Mouse (Mus musculus): ENCODE measurements around the gene Suclg1. TPM values are rescaled to one million over a fixed set of nuclear protein-coding genes. Genes with fewer than 3 reads are reported as not detected.

Suclg1 gene
- polyA plus RNA-seq (2011; ENCODE audit: insufficient read depth, insufficient read length, low replicate concordance, missing spikeins) = 22.7 and 53.5 TPM in 2 replicates

DNA sequence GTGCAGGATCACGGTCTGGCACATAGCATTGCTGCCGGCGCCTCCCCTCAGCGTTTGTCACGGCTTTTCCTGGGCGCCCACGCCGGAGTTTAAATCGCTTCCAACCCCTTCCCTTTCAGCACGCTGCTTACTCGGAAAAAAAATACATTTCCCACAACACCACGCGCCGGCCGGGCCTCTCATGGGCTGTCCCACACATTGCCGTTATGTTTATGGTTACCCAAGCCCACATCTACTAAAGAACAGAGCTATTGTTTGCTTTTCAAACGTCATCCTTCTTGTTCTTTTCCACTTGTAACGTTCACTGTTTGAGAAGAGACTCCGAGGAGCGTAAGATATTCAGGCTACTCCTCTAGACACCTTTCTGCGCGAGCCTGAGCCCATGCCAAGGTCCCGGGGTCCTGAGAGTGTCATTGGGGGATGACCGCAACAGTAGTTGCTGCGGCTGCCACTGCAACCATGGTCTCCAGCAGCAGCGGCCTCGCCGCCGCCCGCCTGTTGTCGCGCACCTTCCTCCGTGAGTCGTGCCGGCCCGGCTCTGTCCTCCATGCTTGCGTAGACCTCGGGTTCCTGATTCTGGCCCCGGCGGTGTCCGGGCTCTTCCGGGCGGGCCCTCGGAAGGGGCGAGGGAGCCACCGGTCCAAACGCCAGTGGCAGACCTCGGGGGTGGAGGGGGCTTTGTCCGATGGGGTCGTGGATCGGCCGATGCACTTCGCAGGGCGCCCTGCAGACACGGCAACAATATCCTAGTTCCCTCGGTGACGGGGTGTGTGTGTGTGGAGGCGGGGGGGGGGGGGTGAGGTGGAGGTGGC lies at the start of gene Suclg1:
TSS of gene Suclg1 (plus strand) at position 146 of the 812 bp plus-strand sequence.
- under 1% methylated on average over 58 of the region's 58 CpGs for WGBS
- peak within 1 kb of the TSS; percentile 77 for H3K4me3 ChIP-seq (replicated peaks; ENCODE audit: control insufficient read depth, low read depth, low read length)
- no peaks in the 10 kb centered on the region; the same call in 1 of the 2 replicates for H3K4me1 ChIP-seq (ENCODE audit: control insufficient read depth, insufficient read depth, low read length)
- peak within 1 kb of the TSS; percentile 62 for H3K27ac ChIP-seq (ENCODE audit: control insufficient read depth, insufficient read depth, low read depth, low read length, poor library complexity)
- TF ChIP-seq POLR2A (IDR thresholded peaks at IDR 0.05; ENCODE audit: borderline replicate concordance, control insufficient read depth, low read depth, low read length) (peak; percentile 65; the same call in 1 of the 2 replicates), CTCF (IDR thresholded peaks at IDR 0.05; ENCODE audit: control insufficient read depth, insufficient read depth, low read length) (no peak)

GRCm38 (mm10) chr6:73203724-73204123 lies 44.5 kb upstream of the Suclg1 start:
- H3K4me3 ChIP-seq (replicated peaks; ENCODE audit: control insufficient read depth, low read depth, low read length) = no peak overlapping the region
- 62% methylated on average over 2 of the region's 2 CpGs for WGBS

GRCm38 (mm10) chr6:73204937-73205336 lies 43.2 kb upstream of the Suclg1 start:
- Histone ChIP-seq H3K27ac (ENCODE audit: control insufficient read depth, insufficient read depth, low read depth, low read length, poor library complexity) (no peak overlapping the region), H3K4me3 (replicated peaks; ENCODE audit: control insufficient read depth, low read depth, low read length) (no peak overlapping the region), H3K4me1 (ENCODE audit: control insufficient read depth, insufficient read depth, low read length) (peaks cover 3% of the 10 kb centered on the region)
- WGBS = 68% methylated on average over 4 of the region's 4 CpGs
- TF ChIP-seq POLR2A (IDR thresholded peaks at IDR 0.05; ENCODE audit: borderline replicate concordance, control insufficient read depth, low read depth, low read length) = no peak
- no peak for TF ChIP-seq CTCF (IDR thresholded peaks at IDR 0.05; ENCODE audit: control insufficient read depth, insufficient read depth, low read length)

More at GRCm38 (mm10) chr6:73203724-73204123, 44.5 kb upstream of the Suclg1 start:
- H3K4me1 ChIP-seq (ENCODE audit: control insufficient read depth, insufficient read depth, low read length) = no peaks in the 10 kb centered on the region
- no peak for TF ChIP-seq POLR2A (IDR thresholded peaks at IDR 0.05; ENCODE audit: borderline replicate concordance, control insufficient read depth, low read depth, low read length)
- TF ChIP-seq CTCF (IDR thresholded peaks at IDR 0.05; ENCODE audit: control insufficient read depth, insufficient read depth, low read length) = no peak
- H3K27ac ChIP-seq (ENCODE audit: control insufficient read depth, insufficient read depth, low read depth, low read length, poor library complexity) = no peak overlapping the region

DNA sequence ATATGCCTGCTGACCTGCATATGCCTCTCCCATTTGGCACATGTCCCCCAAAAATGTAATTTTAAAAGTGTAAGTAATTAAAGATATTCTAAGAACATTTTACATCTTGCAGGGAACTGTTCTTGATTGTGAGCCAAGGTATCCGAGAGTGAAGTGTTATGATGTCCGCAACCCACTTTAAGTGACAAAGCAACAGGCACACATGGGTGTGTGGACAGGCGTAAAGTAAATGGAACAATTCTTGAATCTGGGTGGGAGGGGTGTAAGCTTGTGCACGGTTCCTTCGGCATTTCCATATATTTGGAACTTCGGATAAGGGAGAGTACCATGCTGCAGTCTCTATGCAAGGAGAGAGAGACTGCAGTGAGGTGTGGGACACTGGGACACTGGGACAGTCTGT lies 38.6 kb upstream of the Suclg1 start:
- Histone ChIP-seq H3K4me1 (ENCODE audit: control insufficient read depth, insufficient read depth, low read length) (peaks cover 3% of the 10 kb centered on the region), H3K4me3 (replicated peaks; ENCODE audit: control insufficient read depth, low read depth, low read length) (no peak overlapping the region), H3K27ac (ENCODE audit: control insufficient read depth, insufficient read depth, low read depth, low read length, poor library complexity) (no peak overlapping the region)
- no peak for TF ChIP-seq POLR2A (IDR thresholded peaks at IDR 0.05; ENCODE audit: borderline replicate concordance, control insufficient read depth, low read depth, low read length)
- no peak for TF ChIP-seq CTCF (IDR thresholded peaks at IDR 0.05; ENCODE audit: control insufficient read depth, insufficient read depth, low read length)
- WGBS = 88% methylated on average over 6 of the region's 6 CpGs

GRCm38 (mm10) chr6:73210445-73210972 lies 37.7 kb upstream of the Suclg1 start:
- Histone ChIP-seq H3K4me1 (ENCODE audit: control insufficient read depth, insufficient read depth, low read length) (peaks cover 3% of the 10 kb centered on the region), H3K27ac (ENCODE audit: control insufficient read depth, insufficient read depth, low read depth, low read length, poor library complexity) (no peak overlapping the region), H3K4me3 (replicated peaks; ENCODE audit: control insufficient read depth, low read depth, low read length) (no peak overlapping the region)
- 1% methylated on average over 4 of the region's 4 CpGs for WGBS
- TF ChIP-seq POLR2A (IDR thresholded peaks at IDR 0.05; ENCODE audit: borderline replicate concordance, control insufficient read depth, low read depth, low read length) (no peak), CTCF (IDR thresholded peaks at IDR 0.05; ENCODE audit: control insufficient read depth, insufficient read depth, low read length) (no peak)

DNA sequence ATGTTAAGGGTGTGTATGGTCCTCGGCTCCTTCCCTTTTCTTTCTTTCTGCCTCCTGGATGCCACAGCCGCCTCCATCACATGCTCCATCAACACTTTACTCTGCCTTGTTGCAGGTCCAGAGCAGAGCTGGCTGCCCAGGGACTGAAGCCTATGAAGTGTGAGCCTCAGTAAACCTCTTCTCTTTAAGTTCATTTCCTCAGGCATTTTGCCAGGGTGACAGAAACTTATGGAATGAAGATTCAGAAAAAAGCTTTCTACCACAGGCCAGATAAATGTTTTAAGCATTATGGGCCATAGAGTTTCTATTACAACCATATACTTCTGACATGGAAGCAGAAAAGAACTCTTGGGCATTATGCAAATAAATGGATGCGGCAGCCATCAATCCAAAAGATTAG lies 37.1 kb upstream of the Suclg1 start:
- H3K27ac ChIP-seq (ENCODE audit: control insufficient read depth, insufficient read depth, low read depth, low read length, poor library complexity) = no peak overlapping the region

DNA sequence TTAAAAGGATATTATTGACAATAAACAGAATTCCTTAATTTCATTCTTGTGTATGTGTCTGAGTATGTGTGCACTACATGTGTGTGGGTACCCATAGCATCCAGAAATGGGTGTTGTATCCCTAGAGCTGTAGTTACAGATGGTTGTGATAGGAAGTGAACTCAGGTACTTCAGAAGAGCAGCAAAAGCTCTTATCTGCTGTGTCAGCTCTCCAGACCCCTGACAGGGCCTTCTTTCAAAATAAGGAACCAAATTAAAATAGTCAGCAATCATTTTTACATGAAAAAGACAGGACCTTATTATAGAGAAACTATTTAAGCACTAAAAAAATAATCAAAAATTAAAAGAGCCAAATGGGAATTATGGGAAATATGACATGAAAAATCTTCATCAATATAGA lies 36.6 kb upstream of the Suclg1 start:
- Histone ChIP-seq H3K4me3 (replicated peaks; ENCODE audit: control insufficient read depth, low read depth, low read length) (no peak overlapping the region), H3K4me1 (ENCODE audit: control insufficient read depth, insufficient read depth, low read length) (peaks cover 3% of the 10 kb centered on the region), H3K27ac (ENCODE audit: control insufficient read depth, insufficient read depth, low read depth, low read length, poor library complexity) (no peak overlapping the region)
- TF ChIP-seq POLR2A (IDR thresholded peaks at IDR 0.05; ENCODE audit: borderline replicate concordance, control insufficient read depth, low read depth, low read length) (no peak), CTCF (IDR thresholded peaks at IDR 0.05; ENCODE audit: control insufficient read depth, insufficient read depth, low read length) (no peak)

More for the DNA sequence above, 37.1 kb upstream of the Suclg1 start:
- H3K4me3 ChIP-seq (replicated peaks; ENCODE audit: control insufficient read depth, low read depth, low read length) = no peak overlapping the region
- 50% methylated on average over 3 of the region's 3 CpGs for WGBS
- TF ChIP-seq CTCF (IDR thresholded peaks at IDR 0.05; ENCODE audit: control insufficient read depth, insufficient read depth, low read length) = no peak
- TF ChIP-seq POLR2A (IDR thresholded peaks at IDR 0.05; ENCODE audit: borderline replicate concordance, control insufficient read depth, low read depth, low read length) = no peak
- peaks cover 3% of the 10 kb centered on the region for H3K4me1 ChIP-seq (ENCODE audit: control insufficient read depth, insufficient read depth, low read length)

GRCm38 (mm10) chr6:73221189-73221957 lies 26.8 kb upstream of the Suclg1 start, which contains the start of gene Dnah6:
Gene Dnah6, minus strand, starts transcription at chr6:73221651.
- TF ChIP-seq POLR2A (IDR thresholded peaks at IDR 0.05; ENCODE audit: borderline replicate concordance, control insufficient read depth, low read depth, low read length) = no peak
- 37% methylated on average over 25 of the region's 25 CpGs for WGBS
- H3K27ac ChIP-seq (ENCODE audit: control insufficient read depth, insufficient read depth, low read depth, low read length, poor library complexity) = no peak within 1 kb of the TSS
- no peak within 1 kb of the TSS for H3K4me3 ChIP-seq (replicated peaks; ENCODE audit: control insufficient read depth, low read depth, low read length)
- no peaks in the 10 kb centered on the region for H3K4me1 ChIP-seq (ENCODE audit: control insufficient read depth, insufficient read depth, low read length)

Data from bone marrow, adult 2 months (tissue).